ENCODE assay signal across 11 mouse cellular contexts in the genomic region with DNA sequence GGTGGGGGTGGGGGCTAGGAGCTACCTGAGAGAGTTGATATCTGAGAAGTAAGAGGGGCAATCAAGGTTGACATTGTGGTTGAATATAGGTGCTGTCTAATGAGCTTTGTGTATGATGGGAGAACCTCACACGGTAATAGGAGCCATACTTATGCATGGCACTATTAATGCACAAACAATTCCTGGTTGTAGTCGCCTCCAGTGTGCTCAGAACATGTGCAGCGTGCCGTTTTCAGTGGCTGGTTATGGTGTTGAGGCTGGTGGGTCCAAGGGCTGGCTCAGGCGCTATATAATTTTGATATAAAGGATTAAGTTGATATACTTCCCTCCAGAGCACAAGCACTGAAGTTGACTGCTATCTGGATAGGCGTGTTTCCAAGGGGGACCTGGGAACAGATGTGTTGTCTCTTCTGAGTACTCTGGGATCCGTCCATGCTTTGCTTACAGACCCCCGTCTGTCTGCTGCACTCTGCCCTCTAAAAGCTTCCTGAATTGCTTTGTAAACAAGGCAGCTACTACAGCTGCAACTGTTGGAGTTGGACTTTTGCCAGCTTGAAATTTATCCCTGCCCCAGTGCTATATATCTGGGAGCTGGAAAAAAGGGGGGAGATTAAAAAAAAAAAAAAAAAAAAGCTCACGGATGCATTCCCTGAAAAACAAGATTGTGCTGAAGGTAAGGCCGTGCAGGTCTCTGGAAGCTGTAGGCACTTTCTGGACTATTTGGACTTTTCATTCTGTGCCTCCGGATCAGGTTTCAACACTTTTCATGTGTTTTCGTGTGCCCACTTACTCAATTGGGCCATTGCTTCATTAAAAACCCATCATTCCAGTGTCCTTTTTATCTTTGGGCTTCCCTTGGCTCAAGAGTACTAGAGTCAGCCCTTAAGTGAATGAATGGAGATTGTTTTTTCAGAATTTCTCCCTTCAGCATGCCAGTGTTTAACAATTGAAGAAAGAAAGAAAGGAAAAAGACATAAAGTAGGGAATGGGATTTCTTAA.
DNase-seq lines count a peak whose midpoint lies in the region; ATAC-seq and TF ChIP-seq lines count a peak whose summit lies in the region.
"Had no signal": no experiment of that assay in that cellular context is flagged by ENCODE, and none has a peak within 500 bp of the region (broad histone marks: within the 10 kb centered on the region; RNA-seq: fewer than 3 reads in every experiment).

No protein-coding gene starts in this region.

- peaks cover 9% of the 10 kb centered on the region for H3K4me1 ChIP-seq in hindbrain, embryonic 16.5 days (ENCODE audit: control insufficient read depth, insufficient read depth, low read depth, low read length)
- peaks cover 27% of the 10 kb centered on the region for H3K4me1 ChIP-seq in hindbrain, embryonic 12.5 days
- peaks cover 11% of the 10 kb centered on the region for H3K4me1 ChIP-seq in cortical plate, adult 2 months (ENCODE audit: control insufficient read depth, insufficient read depth, low read length)
- H3K4me1 ChIP-seq in intestine, embryonic 14.5 days (replicated peaks; ENCODE audit: control insufficient read depth, insufficient read depth, low read length): peaks cover 27% of the 10 kb centered on the region
- H3K4me1 ChIP-seq in liver, embryonic 12.5 days: peaks cover 8% of the 10 kb centered on the region; the same call in 1 of the 2 replicates

- TF ChIP-seq POLR2A in cortical plate, adult 2 months (IDR thresholded peaks at IDR 0.05; ENCODE audit: extremely low read depth, insufficient read depth, low read length): no peak

- peak; percentile 57; the same call in 1 of the 2 replicates for ATAC-seq in hindbrain, embryonic 16.5 days
- ATAC-seq in hindbrain, embryonic 12.5 days (ENCODE audit: low FRiP score): no peak
- ATAC-seq in intestine, embryonic 14.5 days (replicated peaks; ENCODE audit: low FRiP score, low TSS enrichment, low read depth): peak; percentile 72
- ATAC-seq in liver, embryonic 12.5 days: peak; percentile 52; the same call in 1 of the 2 replicates
- ATAC-seq: midbrain, embryonic 15.5 days had no signal

- DNase-seq in intestine, embryonic 14.5 days (ENCODE audit: low spot score): peak; percentile 62
- no peak for DNase-seq in urinary bladder, postnatal 36 days (ENCODE audit: low spot score in 2 of 2)
- no peak for DNase-seq in cerebellum, adult 18-20 months
- DNase-seq in urinary bladder, postnatal 14 days (ENCODE audit: low spot score): no peak
- DNase-seq: layer of hippocampus, adult 9-11 months; spleen, adult 18-20 months had no signal

- no peak overlapping the region for H3K27ac ChIP-seq in hindbrain, embryonic 16.5 days (ENCODE audit: low read depth, low read length)
- no peak overlapping the region for H3K27ac ChIP-seq in hindbrain, embryonic 12.5 days
- H3K27ac ChIP-seq in cortical plate, adult 2 months (ENCODE audit: insufficient read depth, low read length): 0 out of 2 replicates have a peak overlapping the region, but pooled peaks have one; percentile 4
- no peak overlapping the region for H3K27ac ChIP-seq in intestine, embryonic 14.5 days (ENCODE audit: low read depth)
- peak overlapping the region; percentile 51 for H3K27ac ChIP-seq in liver, embryonic 12.5 days
- H3K27ac ChIP-seq: midbrain, embryonic 15.5 days had no signal

- TF ChIP-seq CTCF in cortical plate, adult 2 months (IDR thresholded peaks at IDR 0.05; ENCODE audit: extremely low read depth, insufficient read depth, low read length): no peak

- H3K27me3 ChIP-seq in hindbrain, embryonic 16.5 days (replicated peaks; ENCODE audit: control insufficient read depth, insufficient read depth, low read length): no peaks in the 10 kb centered on the region
- H3K27me3 ChIP-seq in hindbrain, embryonic 12.5 days: no peaks in the 10 kb centered on the region
- H3K27me3 ChIP-seq in intestine, embryonic 14.5 days (replicated peaks; ENCODE audit: control insufficient read depth, insufficient read depth, low read length): 0 out of 2 replicates have a peak, but pooled peaks cover 9% of the 10 kb centered on the region
- H3K27me3 ChIP-seq in liver, embryonic 12.5 days (replicated peaks): no peaks in the 10 kb centered on the region
- H3K27me3 ChIP-seq: midbrain, embryonic 15.5 days had no signal

- H3K4me3 ChIP-seq in hindbrain, embryonic 16.5 days (ENCODE audit: low read length): no peak overlapping the region
- no peak overlapping the region for H3K4me3 ChIP-seq in hindbrain, embryonic 12.5 days
- no peak overlapping the region for H3K4me3 ChIP-seq in cortical plate, adult 2 months (ENCODE audit: insufficient read depth, low read length)
- no peak overlapping the region for H3K4me3 ChIP-seq in intestine, embryonic 14.5 days (ENCODE audit: low read depth, low read length)
- no peak overlapping the region; the same call in 1 of the 2 replicates for H3K4me3 ChIP-seq in liver, embryonic 12.5 days
- H3K4me3 ChIP-seq: midbrain, embryonic 15.5 days had no signal

- no peak overlapping the region for H3K4me2 ChIP-seq in hindbrain, embryonic 16.5 days (ENCODE audit: low read length)
- no peak overlapping the region for H3K4me2 ChIP-seq in hindbrain, embryonic 12.5 days (replicated peaks)
- 0 out of 2 replicates have a peak overlapping the region, but pooled peaks have one; percentile 5 for H3K4me2 ChIP-seq in intestine, embryonic 14.5 days (ENCODE audit: low read length)
- H3K4me2 ChIP-seq in liver, embryonic 12.5 days: no peak overlapping the region
- H3K4me2 ChIP-seq: midbrain, embryonic 15.5 days had no signal

- H3K9me3 ChIP-seq in hindbrain, embryonic 16.5 days (ENCODE audit: control insufficient read depth, low read length): no peaks in the 10 kb centered on the region
- no peaks in the 10 kb centered on the region for H3K9me3 ChIP-seq in hindbrain, embryonic 12.5 days (replicated peaks)
- no peaks in the 10 kb centered on the region for H3K9me3 ChIP-seq in intestine, embryonic 14.5 days (ENCODE audit: control insufficient read depth, low read length)
- H3K9me3 ChIP-seq in liver, embryonic 12.5 days (replicated peaks): no peaks in the 10 kb centered on the region
- H3K9me3 ChIP-seq: midbrain, embryonic 15.5 days had no signal

- H3K36me3 ChIP-seq in hindbrain, embryonic 16.5 days (ENCODE audit: control insufficient read depth, insufficient read depth, low read length): no peaks in the 10 kb centered on the region
- H3K36me3 ChIP-seq in hindbrain, embryonic 12.5 days: no peaks in the 10 kb centered on the region
- H3K36me3 ChIP-seq in intestine, embryonic 14.5 days (ENCODE audit: control insufficient read depth, insufficient read depth, low read length): no peaks in the 10 kb centered on the region
- no peaks in the 10 kb centered on the region for H3K36me3 ChIP-seq in liver, embryonic 12.5 days
- H3K36me3 ChIP-seq: midbrain, embryonic 15.5 days had no signal

- no peak overlapping the region for H3K9ac ChIP-seq in hindbrain, embryonic 16.5 days (ENCODE audit: low read depth, low read length)
- no peak overlapping the region for H3K9ac ChIP-seq in hindbrain, embryonic 12.5 days
- H3K9ac ChIP-seq in intestine, embryonic 14.5 days (ENCODE audit: low read length): no peak overlapping the region
- no peak overlapping the region for H3K9ac ChIP-seq in liver, embryonic 12.5 days
- H3K9ac ChIP-seq: midbrain, embryonic 15.5 days had no signal

- 52% methylated on average over 12 of the region's 12 CpGs for WGBS in hindbrain, embryonic 16.5 days
- WGBS in hindbrain, embryonic 12.5 days: 52% methylated on average over 12 of the region's 12 CpGs
- 20% methylated on average over 12 of the region's 12 CpGs for WGBS in intestine, embryonic 14.5 days
- WGBS in liver, embryonic 12.5 days (ENCODE audit: insufficient replicate concordance): 57% methylated on average over 12 of the region's 12 CpGs

Comparison
In these comparisons a context has a peak if more than half of its experiments do, and no peak if none do; other contexts are left out.
1. H3K27ac ChIP-seq: peak in cortical plate, adult 2 months (single experiment) and liver, embryonic 12.5 days (single experiment); none in hindbrain, embryonic 16.5 days (single experiment), hindbrain, embryonic 12.5 days (single experiment) and intestine, embryonic 14.5 days (single experiment).